Mouse (Mus musculus) CH12.LX (cell line): ENCODE results near the gene Pa2g4. TPM values are rescaled to one million over a fixed set of nuclear protein-coding genes. Genes with fewer than 3 reads are reported as not detected.

Experiments used
- DNase-seq: peaks from one replicate; pipeline ENCODE4 v3.0.0-alpha.2; 2013; ENCODE audit errors: extremely low read depth
- H3K27ac ChIP-seq: 2 replicates; pipeline ENCODE4 v1.5.1; 2012; ENCODE audit warnings: low read depth, mild to moderate bottlenecking, control low read depth, moderate library complexity; ENCODE audit not compliant: insufficient read depth
- H3K27me3 ChIP-seq: replicated peaks from 2 replicates; pipeline ENCODE3; 2012; ENCODE audit warnings: inconsistent platforms
- H3K36me3 ChIP-seq, 2 experiments: replicated peaks in 1 of 2; 2 replicates each; pipeline versions ENCODE3 to v1.6.1; 2012; ENCODE audit warnings: inconsistent platforms in 1 of 2, low read length in 1 of 2, mild to moderate bottlenecking in 1 of 2, mixed read lengths in 1 of 2, moderate library complexity in 1 of 2; ENCODE audit not compliant: control insufficient read depth in 1 of 2, insufficient read depth in 1 of 2
- H3K4me1 ChIP-seq, 2 experiments: 2 replicates each; pipeline ENCODE4 v1.6.1; 2012; ENCODE audit warnings: inconsistent platforms in 1 of 2, moderate library complexity in 1 of 2; ENCODE audit not compliant: insufficient read depth in 2 of 2, control insufficient read depth in 1 of 2
- H3K4me2 ChIP-seq: 2 replicates; pipeline ENCODE4 v1.6.1; 2012; ENCODE audit warnings: low read depth, mild to moderate bottlenecking, control low read depth; ENCODE audit not compliant: poor library complexity, insufficient read depth, severe bottlenecking
- H3K4me3 ChIP-seq, 3 experiments: fragments of 150-350 bp in 1 of 3; sonication (generic) in 1 of 3; replicated peaks in 1 of 3; 2 replicates each; pipeline versions ENCODE3 to v1.5.1; 2011 to 2012; ENCODE audit warnings: low read depth in 2 of 3, low read length in 2 of 3, mild to moderate bottlenecking in 2 of 3, moderate library complexity in 2 of 3, control low read depth in 1 of 3, improper control_type of control experiment in 1 of 3, inconsistent platforms in 1 of 3, mixed read lengths in 1 of 3; ENCODE audit not compliant: poor library complexity in 1 of 3
- H3K79me2 ChIP-seq: replicated peaks from 2 replicates; pipeline ENCODE4 v1.6.1; 2012; ENCODE audit warnings: mild to moderate bottlenecking, moderate library complexity; ENCODE audit not compliant: control insufficient read depth, poor library complexity, insufficient read depth, severe bottlenecking; ENCODE audit errors: extremely low read depth
- H3K9ac ChIP-seq: 2 replicates; pipeline ENCODE4 v1.6.1; 2012; ENCODE audit warnings: low read depth, mild to moderate bottlenecking, control low read depth, moderate library complexity; ENCODE audit not compliant: insufficient read depth
- H3K9me3 ChIP-seq: replicated peaks from 2 replicates; pipeline ENCODE3; 2012; ENCODE audit warnings: low read length, inconsistent platforms, mixed read lengths
- BHLHE40 ChIP-seq: IDR thresholded peaks from 2 replicates; pipeline ENCODE4 v1.6.1; 2011; ENCODE audit warnings: mild to moderate bottlenecking, low read depth, low read length, improper control_type of control experiment
- CHD1 ChIP-seq: IDR thresholded peaks from 2 replicates; pipeline ENCODE4 v1.6.1; 2012; ENCODE audit warnings: low read depth, low read length, improper control_type of control experiment, inconsistent platforms
- CHD2 ChIP-seq: IDR thresholded peaks from 2 replicates; pipeline ENCODE4 v1.6.1; 2011; ENCODE audit warnings: low read length, improper control_type of control experiment
- ELF1 ChIP-seq: IDR thresholded peaks from 2 replicates; pipeline ENCODE4 v1.6.1; 2014; ENCODE audit warnings: low read depth, mild to moderate bottlenecking, inconsistent platforms, low read length, improper control_type of control experiment
- ETS1 ChIP-seq: conservative IDR thresholded peaks from 2 replicates; pipeline ENCODE4 v1.6.1; 2012; ENCODE audit warnings: low read depth, mild to moderate bottlenecking, inconsistent platforms, low read length, improper control_type of control experiment, moderate library complexity
- KAT2A ChIP-seq: IDR thresholded peaks from 2 replicates; pipeline ENCODE4 v1.6.1; 2012; ENCODE audit warnings: low read length, improper control_type of control experiment, inconsistent platforms; ENCODE audit not compliant: insufficient replicate concordance
- MAFK ChIP-seq: IDR thresholded peaks from 2 replicates; pipeline ENCODE4 v1.6.1; 2011; ENCODE audit warnings: low read length, improper control_type of control experiment; ENCODE audit not compliant: insufficient replicate concordance
- MAX ChIP-seq: IDR thresholded peaks from 2 replicates; pipeline ENCODE4 v1.6.1; 2011; ENCODE audit warnings: low read length, improper control_type of control experiment
- MAZ ChIP-seq: IDR thresholded peaks from 2 replicates; pipeline ENCODE4 v1.6.1; 2012; ENCODE audit warnings: low read depth, mild to moderate bottlenecking, inconsistent platforms, low read length, improper control_type of control experiment, moderate library complexity
- MXI1 ChIP-seq: IDR thresholded peaks from 2 replicates; pipeline ENCODE4 v1.6.1; 2011; ENCODE audit warnings: mild to moderate bottlenecking, low read depth, low read length, improper control_type of control experiment
- MYC ChIP-seq: IDR thresholded peaks from 2 replicates; pipeline ENCODE4 v1.6.1; 2011; ENCODE audit warnings: low read depth, mild to moderate bottlenecking, improper control_type of control experiment, low read length
- PAX5 ChIP-seq: IDR thresholded peaks from 2 replicates; pipeline ENCODE4 v1.6.1; 2012; ENCODE audit warnings: low read length, inconsistent platforms, mixed read lengths
- SIN3A ChIP-seq: IDR thresholded peaks from 2 replicates; pipeline ENCODE4 v1.6.1; 2012; ENCODE audit warnings: low read length, improper control_type of control experiment, inconsistent platforms
- SMC3 ChIP-seq: IDR thresholded peaks from 2 replicates; pipeline ENCODE4 v1.6.1; 2011; ENCODE audit warnings: low read depth, low read length, improper control_type of control experiment
- TBP ChIP-seq: conservative IDR thresholded peaks from 2 replicates; pipeline ENCODE4 v1.6.1; 2011; ENCODE audit warnings: low read depth, low read length, improper control_type of control experiment
- USF1 ChIP-seq: IDR thresholded peaks from 2 replicates; pipeline ENCODE4 v1.6.1; 2014; ENCODE audit warnings: low read depth, mild to moderate bottlenecking, inconsistent platforms, low read length, improper control_type of control experiment
- USF2 ChIP-seq: conservative IDR thresholded peaks from 2 replicates; pipeline ENCODE4 v1.6.1; 2011; ENCODE audit warnings: low read depth, low read length, improper control_type of control experiment
- ZC3H11A ChIP-seq: IDR thresholded peaks from 2 replicates; pipeline ENCODE4 v1.6.1; 2012; ENCODE audit warnings: low read depth, mild to moderate bottlenecking, inconsistent platforms, low read length, improper control_type of control experiment
- ZKSCAN1 ChIP-seq: IDR thresholded peaks from 2 replicates; pipeline ENCODE4 v1.6.1; 2012; ENCODE audit warnings: low read depth, inconsistent platforms, low read length, improper control_type of control experiment, borderline replicate concordance
- ZNF384 ChIP-seq: IDR thresholded peaks from 2 replicates; pipeline ENCODE4 v1.6.1; 2012; ENCODE audit warnings: low read depth, low read length, improper control_type of control experiment, inconsistent platforms
- dilution Hi-C: fragments of 300-500 bp; cut with MboI; formaldehyde crosslinking; loops from 2 replicates; pipeline ENCODE4 v1.14.3; 2020; ENCODE audit warnings: low sequenced_read_pairs; ENCODE audit not compliant: extremely low pct_unique_long_range_greater_than_20kb, extremely low pct_ligation_motif_present
- in situ Hi-C: fragments of 300-500 bp; cut with MboI; formaldehyde crosslinking; loops from 3 replicates; pipeline ENCODE4 v1.14.3; 2019; ENCODE audit warnings: low sequenced_read_pairs, low pct_ligation_motif_present, low pct_unique_long_range_greater_than_20kb, mixed read lengths
- polyA plus RNA-seq: library from polyadenylated mRNA; unstranded; fragments of >175 nt; gene quantifications from 2 replicates; pipeline ENCODE4 v1.2.1, GENCODE M21; 2012; ENCODE audit warnings: low read depth; ENCODE audit not compliant: insufficient read length
- total RNA-seq, 2 experiments: library from RNA; depleted of rRNA; stranded (reverse); fragments of 300-350 nt in 1 of 2; fragments of >200 nt in 1 of 2; gene quantifications; 2 replicates each; pipeline ENCODE4 v1.2.3; 2012 to 2014

Pa2g4 gene
- total and polyA plus RNA-seq, 3 experiments = 129 to 550 (median 133) TPM

- H3K79me2 ChIP-seq = no peaks in the 10 kb centered on the region
- H3K4me1 ChIP-seq = peaks cover 6 to 12% of the 10 kb centered on the region in 2 experiments
- H3K27ac ChIP-seq = no peak overlapping the region
- peaks cover 31 to 42% of the 10 kb centered on the region in 2 experiments for H3K36me3 ChIP-seq
- H3K9ac ChIP-seq = no peak overlapping the region
- peaks cover 2% of the 10 kb centered on the region for H3K9me3 ChIP-seq
- no peak overlapping the region for H3K4me2 ChIP-seq
- in situ Hi-C loops (no loop called here), dilution Hi-C loops (no loop called here)
- H3K4me3 ChIP-seq = no peak overlapping the region
- DNase-seq = no peak
- no peaks in the 10 kb centered on the region for H3K27me3 ChIP-seq
- TF ChIP-seq ELF1 = no peak
- TF ChIP-seq ZC3H11A = no peak
- TF ChIP-seq USF2 = no peak
- no peak for TF ChIP-seq MAFK
- TF ChIP-seq BHLHE40 = no peak
- no peak for TF ChIP-seq ZKSCAN1
- TF ChIP-seq MXI1 = no peak
- no peak for TF ChIP-seq PAX5
- TF ChIP-seq USF1 = no peak
- no peak for TF ChIP-seq MYC
- TF ChIP-seq ETS1 = no peak
- TF ChIP-seq KAT2A = no peak
- TF ChIP-seq CHD1 = no peak
- no peak for TF ChIP-seq ZNF384
- TF ChIP-seq SIN3A = no peak
- TF ChIP-seq CHD2 = no peak
- no peak for TF ChIP-seq MAZ
- no peak for TF ChIP-seq TBP
- no peak for TF ChIP-seq SMC3
- TF ChIP-seq MAX = no peak
Observed at GRCm38 (mm10) chr10:128508260-128508659, 57.5 kb downstream of the Pa2g4 start.

Other genes with a start within 250 kb of the Pa2g4 start
Only the 20 nearest of the 25 such genes appear.
- gene Coq10a, start 197.0 kb downstream of the Pa2g4 start, total RNA-seq (2012; rRNA removed) = 8.4 and 11.1 TPM in 2 replicates
- 5.7 and 7.7 TPM in 2 replicates for gene Coq10a, start 197.0 kb downstream of the Pa2g4 start, total RNA-seq (2014; rRNA removed)
- gene Coq10a, start 197.0 kb downstream of the Pa2g4 start, polyA plus RNA-seq = 8.6 and 12.1 TPM in 2 replicates
- 15.3 and 15.8 TPM in 2 replicates for gene Ankrd52, start 188.9 kb downstream of the Pa2g4 start, total RNA-seq (2012; rRNA removed)
- gene Ankrd52, start 188.9 kb downstream of the Pa2g4 start, total RNA-seq (2014; rRNA removed) = 3.5 and 4.3 TPM in 2 replicates
- gene Ankrd52, start 188.9 kb downstream of the Pa2g4 start, polyA plus RNA-seq = 45.9 and 51.0 TPM in 2 replicates
- gene Slc39a5, start 164.8 kb downstream of the Pa2g4 start, total RNA-seq (2012; rRNA removed) = 0.21 TPM in 1 of 2 replicates, not detected in the other
- gene Slc39a5, start 164.8 kb downstream of the Pa2g4 start, total RNA-seq (2014; rRNA removed) = not detected in 2 replicates
- gene Slc39a5, start 164.8 kb downstream of the Pa2g4 start, polyA plus RNA-seq = 0.11 TPM in 1 of 2 replicates, not detected in the other
- 43.7 and 45.8 TPM in 2 replicates for gene Nabp2, start 154.5 kb downstream of the Pa2g4 start, total RNA-seq (2012; rRNA removed)
- gene Nabp2, start 154.5 kb downstream of the Pa2g4 start, total RNA-seq (2014; rRNA removed) = 40.3 and 46.9 TPM in 2 replicates
- 123 and 147 TPM in 2 replicates for gene Nabp2, start 154.5 kb downstream of the Pa2g4 start, polyA plus RNA-seq
- gene Rnf41, start 154.3 kb downstream of the Pa2g4 start, total RNA-seq (2012; rRNA removed) = 19.9 and 20.1 TPM in 2 replicates
- gene Rnf41, start 154.3 kb downstream of the Pa2g4 start, total RNA-seq (2014; rRNA removed) = 15.3 and 15.9 TPM in 2 replicates
- gene Rnf41, start 154.3 kb downstream of the Pa2g4 start, polyA plus RNA-seq = 17.4 TPM in 2 replicates
- 20.2 and 24.8 TPM in 2 replicates for gene Smarcc2, start 106.7 kb downstream of the Pa2g4 start, total RNA-seq (2012; rRNA removed)
- 6.1 and 7.5 TPM in 2 replicates for gene Smarcc2, start 106.7 kb downstream of the Pa2g4 start, total RNA-seq (2014; rRNA removed)
- gene Smarcc2, start 106.7 kb downstream of the Pa2g4 start, polyA plus RNA-seq = 39.8 and 42.6 TPM in 2 replicates
- 555 and 601 TPM in 2 replicates for gene Myl6, start 71.8 kb downstream of the Pa2g4 start, total RNA-seq (2012; rRNA removed)
- 560 and 610 TPM in 2 replicates for gene Myl6, start 71.8 kb downstream of the Pa2g4 start, total RNA-seq (2014; rRNA removed)
- gene Myl6, start 71.8 kb downstream of the Pa2g4 start, polyA plus RNA-seq = 366 and 413 TPM in 2 replicates
- 2.5 and 2.6 TPM in 2 replicates for gene Myl6b, start 67.3 kb downstream of the Pa2g4 start, total RNA-seq (2012; rRNA removed)
- 0.39 and 1.1 TPM in 2 replicates for gene Myl6b, start 67.3 kb downstream of the Pa2g4 start, total RNA-seq (2014; rRNA removed)
- gene Myl6b, start 67.3 kb downstream of the Pa2g4 start, polyA plus RNA-seq = 3.2 and 3.9 TPM in 2 replicates
- gene Esyt1, start 40.1 kb downstream of the Pa2g4 start, total RNA-seq (2012; rRNA removed) = 43.2 and 48.0 TPM in 2 replicates
- 20.2 and 20.6 TPM in 2 replicates for gene Esyt1, start 40.1 kb downstream of the Pa2g4 start, total RNA-seq (2014; rRNA removed)
- 33.0 and 38.2 TPM in 2 replicates for gene Esyt1, start 40.1 kb downstream of the Pa2g4 start, polyA plus RNA-seq
- gene Zc3h10, start 18.2 kb downstream of the Pa2g4 start, total RNA-seq (2012; rRNA removed) = 19.9 and 20.9 TPM in 2 replicates
- gene Zc3h10, start 18.2 kb downstream of the Pa2g4 start, total RNA-seq (2014; rRNA removed) = 16.2 TPM in 2 replicates
- 14.4 and 14.6 TPM in 2 replicates for gene Zc3h10, start 18.2 kb downstream of the Pa2g4 start, polyA plus RNA-seq
- gene Rpl41, start 16.7 kb downstream of the Pa2g4 start, total RNA-seq (2012; rRNA removed) = 7,686 and 8,549 TPM in 2 replicates
- gene Rpl41, start 16.7 kb downstream of the Pa2g4 start, total RNA-seq (2014; rRNA removed) = 2,395 and 2,709 TPM in 2 replicates
- gene Rpl41, start 16.7 kb downstream of the Pa2g4 start, polyA plus RNA-seq = 6,293 and 8,065 TPM in 2 replicates
- 12.6 and 13.2 TPM in 2 replicates for gene Erbb3, start 23.7 kb upstream of the Pa2g4 start, total RNA-seq (2012; rRNA removed)
- gene Erbb3, start 23.7 kb upstream of the Pa2g4 start, total RNA-seq (2014; rRNA removed) = 11.3 and 13.0 TPM in 2 replicates
- gene Erbb3, start 23.7 kb upstream of the Pa2g4 start, polyA plus RNA-seq = 7.4 and 7.7 TPM in 2 replicates
- gene Rps26, start 60.8 kb upstream of the Pa2g4 start, total RNA-seq (2012; rRNA removed) = 2,580 and 2,987 TPM in 2 replicates
- gene Rps26, start 60.8 kb upstream of the Pa2g4 start, total RNA-seq (2014; rRNA removed) = 1,667 and 1,906 TPM in 2 replicates
- 2,220 and 2,250 TPM in 2 replicates for gene Rps26, start 60.8 kb upstream of the Pa2g4 start, polyA plus RNA-seq
- gene Ikzf4, start 80.0 kb upstream of the Pa2g4 start, total RNA-seq (2012; rRNA removed) = 0.08 and 0.13 TPM in 2 replicates
- 0.09 TPM in 1 of 2 replicates, not detected in the other for gene Ikzf4, start 80.0 kb upstream of the Pa2g4 start, total RNA-seq (2014; rRNA removed)
- gene Ikzf4, start 80.0 kb upstream of the Pa2g4 start, polyA plus RNA-seq = 0.57 and 1.5 TPM in 2 replicates
- gene Suox, start 108.1 kb upstream of the Pa2g4 start, total RNA-seq (2012; rRNA removed) = 8.3 and 10.5 TPM in 2 replicates
- gene Suox, start 108.1 kb upstream of the Pa2g4 start, total RNA-seq (2014; rRNA removed) = 10.9 and 11.4 TPM in 2 replicates
- 9.0 TPM in 2 replicates for gene Suox, start 108.1 kb upstream of the Pa2g4 start, polyA plus RNA-seq
- 22.0 and 27.4 TPM in 2 replicates for gene Rab5b, start 130.3 kb upstream of the Pa2g4 start, total RNA-seq (2012; rRNA removed)
- gene Rab5b, start 130.3 kb upstream of the Pa2g4 start, total RNA-seq (2014; rRNA removed) = 28.9 and 34.4 TPM in 2 replicates
- gene Rab5b, start 130.3 kb upstream of the Pa2g4 start, polyA plus RNA-seq = 20.4 and 20.6 TPM in 2 replicates
- gene Pmel, start 138.2 kb upstream of the Pa2g4 start, total RNA-seq (2012; rRNA removed) = 7.1 and 7.6 TPM in 2 replicates
- 5.3 and 5.5 TPM in 2 replicates for gene Pmel, start 138.2 kb upstream of the Pa2g4 start, total RNA-seq (2014; rRNA removed)
- gene Pmel, start 138.2 kb upstream of the Pa2g4 start, polyA plus RNA-seq = 8.8 and 9.4 TPM in 2 replicates
- 38.9 and 47.1 TPM in 2 replicates for gene Cdk2, start 139.0 kb upstream of the Pa2g4 start, total RNA-seq (2012; rRNA removed)
- 79.3 and 86.9 TPM in 2 replicates for gene Cdk2, start 139.0 kb upstream of the Pa2g4 start, total RNA-seq (2014; rRNA removed)
- gene Cdk2, start 139.0 kb upstream of the Pa2g4 start, polyA plus RNA-seq = 75.3 and 89.2 TPM in 2 replicates
- 5.9 and 6.6 TPM in 2 replicates for gene Dgka, start 178.9 kb upstream of the Pa2g4 start, total RNA-seq (2012; rRNA removed)
- gene Dgka, start 178.9 kb upstream of the Pa2g4 start, total RNA-seq (2014; rRNA removed) = 3.4 TPM in 2 replicates
- gene Dgka, start 178.9 kb upstream of the Pa2g4 start, polyA plus RNA-seq = 9.0 and 9.5 TPM in 2 replicates
- 52.8 and 63.1 TPM in 2 replicates for gene Pym1, start 181.9 kb upstream of the Pa2g4 start, total RNA-seq (2012; rRNA removed)
- gene Pym1, start 181.9 kb upstream of the Pa2g4 start, total RNA-seq (2014; rRNA removed) = 84.9 and 87.8 TPM in 2 replicates
- gene Pym1, start 181.9 kb upstream of the Pa2g4 start, polyA plus RNA-seq = 75.6 and 86.6 TPM in 2 replicates